Mouse (Mus musculus) liver, adult 2 months (tissue): ENCODE data around the gene Gpbp1.

ENCODE experiments used
- CTCF ChIP-seq: fragments of 200-500 bp; IDR thresholded peaks from 2 replicates; pipeline ENCODE4 v1.5.1; 2011; ENCODE audit warnings: low read depth, low read length, control low read depth
- POLR2A ChIP-seq: fragments of 200-500 bp; IDR thresholded peaks from 2 replicates; pipeline ENCODE4 v1.6.1; 2011; ENCODE audit warnings: low read length, control low read depth; ENCODE audit not compliant: insufficient read depth; ENCODE audit errors: extremely low read depth

DNA sequence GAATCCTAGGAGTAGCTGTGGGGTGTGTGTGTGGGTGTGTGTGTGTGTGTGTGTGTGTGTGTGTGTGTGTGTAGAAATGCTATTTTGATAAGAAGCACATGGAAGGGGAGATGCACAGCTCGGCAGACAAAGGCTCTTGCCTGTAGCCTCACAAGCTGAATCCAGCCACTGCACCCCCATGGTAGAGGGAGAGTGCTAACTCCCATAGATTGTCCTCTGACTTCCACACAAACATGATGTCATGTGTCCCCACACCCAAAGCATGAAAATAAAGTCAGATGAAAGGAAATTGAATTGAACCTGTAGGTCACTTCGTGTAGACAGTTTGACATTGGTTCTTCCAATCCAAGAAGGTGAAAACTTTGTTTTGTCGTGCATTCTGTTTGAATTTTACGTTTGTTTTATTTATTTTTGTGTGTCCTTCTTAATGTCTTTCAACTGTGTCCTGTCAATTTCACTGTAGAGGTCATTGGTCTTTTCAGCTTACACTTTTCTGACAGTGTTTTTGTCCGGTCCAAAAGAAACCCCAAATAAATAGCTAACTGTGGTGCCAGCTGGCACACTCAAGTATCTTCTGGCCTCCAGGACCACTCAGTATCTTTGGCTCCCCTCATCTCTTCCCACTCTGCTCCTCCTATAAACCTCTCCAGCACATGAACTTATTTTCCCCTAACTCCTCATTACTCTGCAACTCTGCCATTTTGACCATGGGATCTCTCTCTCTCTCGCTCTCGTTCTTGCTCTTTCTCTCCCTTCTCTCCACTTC, 26.7 kb upstream of the Gpbp1 start:
- no peak for TF ChIP-seq CTCF
- no peak for TF ChIP-seq POLR2A
